Mouse (Mus musculus): Measurements from ENCODE around the gene Timp2.

GRCm38 (mm10) chr11:118328511-118328910 lies 27.0 kb downstream of the Timp2 start:
- no peak for TF ChIP-seq CTCF (IDR thresholded peaks at IDR 0.05; ENCODE audit: low read depth, low read length)
- TF ChIP-seq POLR2A (IDR thresholded peaks at IDR 0.05; ENCODE audit: borderline replicate concordance, low read depth, low read length), result no peak

Data from bone marrow macrophage, adult 2 months (primary cell).